Comparison of ENCODE assay signal across 26 mouse cellular contexts in genomic region chr14:78880879-78881278, GRCm38 (mm10). TPM values are rescaled to one million over a fixed set of nuclear protein-coding genes. Genes with fewer than 3 reads are reported as not detected.
DNase-seq lines count a peak whose midpoint lies in the region; ATAC-seq lines count a peak whose summit lies in the region.
"Had no signal": no experiment of that assay in that cellular context is flagged by ENCODE, and none has a peak within 500 bp of the region (broad histone marks: within the 10 kb centered on the region; RNA-seq: fewer than 3 reads in every experiment).

No protein-coding gene starts in this region.

- no peak for DNase-seq in liver, embryonic 13.5 days
- DNase-seq in liver, embryonic 11.5 days (ENCODE audit: low spot score), result no peak
- DNase-seq in c-Kit-positive CD71-positive TER-119-negative erythroid progenitor cells, embryonic 14.5 days (ENCODE audit: low read depth), result peak; percentile 19
- DNase-seq in kidney, postnatal 36 days, result no peak
- DNase-seq: B cell, adult 2 months; cerebellum, adult 11-12 months; cerebellum, adult 8-10 months; cerebellum, postnatal 36 days; embryo, embryonic 11 days; gastrocnemius, postnatal 25 days; heart, adult 18-20 months; heart, postnatal 10 days; heart, postnatal 36 days had no signal

- no peaks in the 10 kb centered on the region for H3K27me3 ChIP-seq in heart, embryonic 15.5 days
- no peaks in the 10 kb centered on the region for H3K27me3 ChIP-seq in heart, embryonic 11.5 days (ENCODE audit: control insufficient read depth, insufficient read depth, low read length)
- no peaks in the 10 kb centered on the region for H3K27me3 ChIP-seq in liver, embryonic 13.5 days
- no peaks in the 10 kb centered on the region for H3K27me3 ChIP-seq in liver, embryonic 11.5 days (replicated peaks; ENCODE audit: control insufficient read depth, insufficient read depth, low read length)
- H3K27me3 ChIP-seq: CH12.LX; embryonic facial prominence, embryonic 13.5 days; forebrain, embryonic 12.5 days; forebrain, embryonic 15.5 days; heart, embryonic 13.5 days had no signal

- peaks cover 16% of the 10 kb centered on the region for H3K4me1 ChIP-seq in heart, embryonic 15.5 days (replicated peaks)
- H3K4me1 ChIP-seq in heart, embryonic 11.5 days (ENCODE audit: control insufficient read depth, insufficient read depth, low read length), result peaks cover 14% of the 10 kb centered on the region
- H3K4me1 ChIP-seq in liver, embryonic 13.5 days (replicated peaks), result peaks cover 33% of the 10 kb centered on the region
- H3K4me1 ChIP-seq in liver, embryonic 11.5 days (replicated peaks; ENCODE audit: control insufficient read depth, insufficient read depth, low read length), result peaks cover 10% of the 10 kb centered on the region

- no peak for ATAC-seq in heart, embryonic 15.5 days (replicated peaks; ENCODE audit: insufficient number of reproducible peaks, insufficient read depth, low FRiP score, low read depth)
- ATAC-seq in heart, embryonic 11.5 days (replicated peaks; ENCODE audit: insufficient number of reproducible peaks, low FRiP score, low TSS enrichment), result no peak
- ATAC-seq in liver, embryonic 13.5 days (ENCODE audit: low read depth), result 0 out of 2 replicates have a peak, but pooled peaks have one; percentile 49
- no peak; the same call in 1 of the 2 replicates for ATAC-seq in liver, embryonic 11.5 days (replicated peaks; ENCODE audit: low FRiP score)
- ATAC-seq in inflammation-experienced regulatory T-cells, adult 6 months, result no peak
- ATAC-seq: forebrain, embryonic 15.5 days; hindbrain, postnatal 0 days had no signal

- H3K36me3 ChIP-seq in heart, embryonic 15.5 days, result no peaks in the 10 kb centered on the region
- H3K36me3 ChIP-seq in heart, embryonic 11.5 days (ENCODE audit: control insufficient read depth, insufficient read depth, low read length), result no peaks in the 10 kb centered on the region
- no peaks in the 10 kb centered on the region for H3K36me3 ChIP-seq in liver, embryonic 13.5 days
- no peaks in the 10 kb centered on the region for H3K36me3 ChIP-seq in liver, embryonic 11.5 days (ENCODE audit: control insufficient read depth, insufficient read depth, low read length)
- H3K36me3 ChIP-seq: embryonic facial prominence, embryonic 10.5 days; embryonic facial prominence, embryonic 13.5 days; forebrain, embryonic 12.5 days; forebrain, embryonic 15.5 days; heart, embryonic 13.5 days had no signal

- WGBS in heart, embryonic 15.5 days, result 78% methylated on average over 4 of the region's 4 CpGs
- 75% methylated on average over 4 of the region's 4 CpGs for WGBS in heart, embryonic 11.5 days (ENCODE audit: insufficient replicate concordance)
- 39% methylated on average over 4 of the region's 4 CpGs for WGBS in liver, embryonic 13.5 days (ENCODE audit: insufficient replicate concordance)
- 69% methylated on average over 4 of the region's 4 CpGs for WGBS in liver, embryonic 11.5 days

- H3K4me2 ChIP-seq in heart, embryonic 15.5 days, result no peak overlapping the region
- H3K4me2 ChIP-seq in heart, embryonic 11.5 days, result no peak overlapping the region
- H3K4me2 ChIP-seq in liver, embryonic 13.5 days, result no peak overlapping the region
- no peak overlapping the region for H3K4me2 ChIP-seq in liver, embryonic 11.5 days
- H3K4me2 ChIP-seq: embryonic facial prominence, embryonic 13.5 days; forebrain, embryonic 12.5 days; forebrain, embryonic 15.5 days; hindbrain, embryonic 14.5 days had no signal

- H3K27ac ChIP-seq in heart, embryonic 15.5 days, result 0 out of 2 replicates have a peak overlapping the region, but pooled peaks have one; percentile 49
- H3K27ac ChIP-seq in heart, embryonic 11.5 days (ENCODE audit: low read depth, low read length), result no peak overlapping the region
- no peak overlapping the region for H3K27ac ChIP-seq in liver, embryonic 13.5 days
- H3K27ac ChIP-seq in liver, embryonic 11.5 days (ENCODE audit: low read depth, low read length), result no peak overlapping the region
- H3K27ac ChIP-seq: embryonic facial prominence, embryonic 10.5 days; embryonic facial prominence, embryonic 13.5 days; forebrain, embryonic 12.5 days; forebrain, embryonic 15.5 days; heart, embryonic 13.5 days; hindbrain, embryonic 14.5 days; hindbrain, postnatal 0 days had no signal

- H3K9me3 ChIP-seq in heart, embryonic 15.5 days (replicated peaks), result no peaks in the 10 kb centered on the region
- no peaks in the 10 kb centered on the region for H3K9me3 ChIP-seq in heart, embryonic 11.5 days (replicated peaks; ENCODE audit: control insufficient read depth, low read length)
- no peaks in the 10 kb centered on the region for H3K9me3 ChIP-seq in liver, embryonic 13.5 days (replicated peaks)
- H3K9me3 ChIP-seq in liver, embryonic 11.5 days (ENCODE audit: control insufficient read depth, low read length), result no peaks in the 10 kb centered on the region
- H3K9me3 ChIP-seq: embryonic facial prominence, embryonic 10.5 days; embryonic facial prominence, embryonic 13.5 days; forebrain, embryonic 12.5 days; forebrain, embryonic 15.5 days; G1E; heart, embryonic 13.5 days had no signal

- H3K4me3 ChIP-seq in heart, embryonic 15.5 days, result no peak overlapping the region
- no peak overlapping the region for H3K4me3 ChIP-seq in heart, embryonic 11.5 days (ENCODE audit: low read depth, low read length)
- no peak overlapping the region for H3K4me3 ChIP-seq in liver, embryonic 13.5 days (replicated peaks)
- no peak overlapping the region for H3K4me3 ChIP-seq in liver, embryonic 11.5 days (ENCODE audit: low read depth, low read length)
- H3K4me3 ChIP-seq: embryonic facial prominence, embryonic 10.5 days; embryonic facial prominence, embryonic 13.5 days; erythroblast, embryonic 14.5 days; forebrain, embryonic 12.5 days; forebrain, embryonic 15.5 days had no signal

- no peak overlapping the region for H3K9ac ChIP-seq in heart, embryonic 15.5 days
- no peak overlapping the region for H3K9ac ChIP-seq in heart, embryonic 11.5 days (ENCODE audit: low read depth, low read length)
- H3K9ac ChIP-seq in liver, embryonic 13.5 days, result no peak overlapping the region
- H3K9ac ChIP-seq in liver, embryonic 11.5 days (ENCODE audit: low read depth, low read length), result no peak overlapping the region
- H3K9ac ChIP-seq: embryonic facial prominence, embryonic 13.5 days; forebrain, embryonic 12.5 days; forebrain, embryonic 15.5 days; heart, embryonic 13.5 days; hindbrain, embryonic 14.5 days had no signal

RNA-seq across cellular contexts. Expression of gene Vwa8, which starts 32.0 kb away (rescaled TPM):
- 15.5 and 17.6 TPM in 2 replicates for polyA plus RNA-seq in heart, embryonic 15.5 days (2015; fragmentation: Nextera tagmentation; extraction: Ambion mirVana)
- polyA plus RNA-seq in heart, embryonic 11.5 days (2014; fragmentation: Nextera tagmentation; extraction: Ambion mirVana), result 14.5 and 18.5 TPM in 2 replicates
- 6.0 and 8.0 TPM in 2 replicates for polyA plus RNA-seq in liver, embryonic 13.5 days (2015; fragmentation: Nextera tagmentation; extraction: Ambion mirVana)
- 12.6 and 13.2 TPM in 2 replicates for polyA plus RNA-seq in liver, embryonic 11.5 days (2014; fragmentation: Nextera tagmentation; extraction: Ambion mirVana)
- polyA plus RNA-seq in inflammation-experienced regulatory T-cells, adult 6 months (2017; shearing (Covaris generic)), result 10 to 100 TPM in 1 of 3 experiments, 1 to 10 TPM in 2; 4.7 to 10.0 (median 8.4) TPM
